Mouse (Mus musculus): Measurements from ENCODE around the gene Sh3bp4.

The Sh3bp4 gene

GRCm38 (mm10) chr1:89070103-89070700, at the start of gene Sh3bp4:
Gene Sh3bp4 (plus strand): TSS chr1:89070415.
- DNase-seq, result peak; percentile 100

- DNase-seq, result no peak
Observed at GRCm38 (mm10) chr1:89022997-89023396, 47.2 kb upstream of the Sh3bp4 start.

GRCm38 (mm10) chr1:89024696-89025612, 45.3 kb upstream of the Sh3bp4 start:
- DNase-seq, result no peak

GRCm38 (mm10) chr1:89026040-89026439, 44.2 kb upstream of the Sh3bp4 start:
- DNase-seq, result peak; percentile 36 to 64

GRCm38 (mm10) chr1:89029136-89029927, 40.9 kb upstream of the Sh3bp4 start:
- no peak for DNase-seq

GRCm38 (mm10) chr1:89033661-89034060, 36.6 kb upstream of the Sh3bp4 start:
- DNase-seq, result no peak

GRCm38 (mm10) chr1:89034061-89034460, 36.2 kb upstream of the Sh3bp4 start:
- no peak for DNase-seq

GRCm38 (mm10) chr1:89035115-89035514, 35.1 kb upstream of the Sh3bp4 start:
- no peak for DNase-seq

- DNase-seq, result no peak
Observed at GRCm38 (mm10) chr1:89039836-89040235, 30.4 kb upstream of the Sh3bp4 start.

- DNase-seq, result peak; percentile 45 to 72
Observed at GRCm38 (mm10) chr1:89041290-89041689, 28.9 kb upstream of the Sh3bp4 start.

GRCm38 (mm10) chr1:89042081-89042480, 28.1 kb upstream of the Sh3bp4 start:
- DNase-seq, result no peak

GRCm38 (mm10) chr1:89042956-89043355, 27.3 kb upstream of the Sh3bp4 start:
- no peak for DNase-seq

GRCm38 (mm10) chr1:89045403-89045802, 24.8 kb upstream of the Sh3bp4 start:
- no peak for DNase-seq

GRCm38 (mm10) chr1:89049506-89049905, 20.7 kb upstream of the Sh3bp4 start:
- no peak for DNase-seq

GRCm38 (mm10) chr1:89056175-89056574, 14.0 kb upstream of the Sh3bp4 start:
- no peak for DNase-seq

- no peak for DNase-seq
Observed at GRCm38 (mm10) chr1:89057430-89057829, 12.8 kb upstream of the Sh3bp4 start.

GRCm38 (mm10) chr1:89058011-89058410, 12.2 kb upstream of the Sh3bp4 start:
- peak in 1 of 2 experiments; percentile 10 for DNase-seq

GRCm38 (mm10) chr1:89062977-89063376, 7.2 kb upstream of the Sh3bp4 start:
- no peak for DNase-seq

GRCm38 (mm10) chr1:89063800-89064199, 6.4 kb upstream of the Sh3bp4 start:
- DNase-seq, result no peak

GRCm38 (mm10) chr1:89068812-89069211, 1.4 kb upstream of the Sh3bp4 start:
- DNase-seq, result no peak

GRCm38 (mm10) chr1:89069479-89070102, 624 bp upstream of the Sh3bp4 start:
- DNase-seq, result peak; percentile 43 to 71

GRCm38 (mm10) chr1:89070871-89071361, 701 bp downstream of the Sh3bp4 start:
- DNase-seq, result peak; percentile 62 to 75
